Mouse (Mus musculus) heart, embryonic 16.5 days (tissue): ENCODE results near the gene Pmpca. TPM values are rescaled to one million over a fixed set of nuclear protein-coding genes. Genes with fewer than 3 reads are reported as not detected.
A peak's percentile ranks its signal among the peaks of the same experiment; 100 is the strongest.

ENCODE experiments used
- ATAC-seq: fragments of 200-750 bp; cut with Nextera tagmentation; replicated peaks from 2 replicates; pipeline ENCODE4 v1.8.0; 2017; ENCODE audit warnings: moderate number of reproducible peaks; ENCODE audit not compliant: insufficient read depth, low FRiP score; ENCODE audit errors: extremely low read depth
- H3K27ac ChIP-seq: fragments of 300-500 bp; sonication (generic); 2 replicates; pipeline ENCODE4 v1.5.1; 2014; ENCODE audit warnings: mild to moderate bottlenecking, low read length, control low read depth, moderate library complexity
- H3K27me3 ChIP-seq: fragments of 300-500 bp; sonication (generic); 2 replicates; pipeline ENCODE4 v1.6.1; 2014; ENCODE audit warnings: low read length, mixed read lengths; ENCODE audit not compliant: control insufficient read depth, insufficient read depth
- H3K36me3 ChIP-seq: fragments of 300-500 bp; sonication (generic); 2 replicates; pipeline ENCODE4 v1.6.1; 2014; ENCODE audit not compliant: control insufficient read depth, insufficient read depth
- H3K4me1 ChIP-seq: fragments of 300-500 bp; sonication (generic); 2 replicates; pipeline ENCODE4 v1.6.1; 2014; ENCODE audit warnings: low read length, mixed read lengths; ENCODE audit not compliant: control insufficient read depth, insufficient read depth
- H3K4me2 ChIP-seq: fragments of 300-500 bp; sonication (generic); 2 replicates; pipeline ENCODE4 v1.6.1; 2014; ENCODE audit warnings: low read depth, mild to moderate bottlenecking, control low read depth, low read length
- H3K4me3 ChIP-seq: fragments of 300-500 bp; sonication (generic); 2 replicates; pipeline ENCODE4 v1.5.1; 2014; ENCODE audit warnings: mild to moderate bottlenecking, control low read depth, low read length
- H3K9ac ChIP-seq: fragments of 300-500 bp; sonication (generic); 2 replicates; pipeline ENCODE4 v1.6.1; 2014; ENCODE audit warnings: low read length, control low read depth
- H3K9me3 ChIP-seq: fragments of 300-500 bp; sonication (generic); replicated peaks from 2 replicates; pipeline ENCODE4 v1.6.1; 2016; ENCODE audit warnings: low read length; ENCODE audit not compliant: control insufficient read depth
- WGBS: fragments of 180-500 bp; shearing (Covaris S2); extraction: QIAGEN DNeasy Blood & Tissue Kit; methylation state at CpG from one replicate; pipeline ENCODE4 v1.1.7; 2014; 5-methylcytosine and 5-hydroxymethylcytosine counted together
- polyA plus RNA-seq: library from polyadenylated mRNA; unstranded; fragments of >200 nt; fragmentation: Nextera tagmentation; extraction: Ambion mirVana; gene quantifications from 2 replicates; pipeline ENCODE4 v1.2.1, GENCODE M21; 2015

Gene Pmpca
- polyA plus RNA-seq, 1 experiment from 2014 or later = 118 TPM

- Histone ChIP-seq H3K27ac (no peak overlapping the region), H3K9ac (no peak overlapping the region), H3K4me3 (no peak overlapping the region), H3K36me3 (peaks cover 51% of the 10 kb centered on the region), H3K4me2 (no peak overlapping the region), H3K27me3 (no peaks in the 10 kb centered on the region), H3K4me1 (no peaks in the 10 kb centered on the region; the same call in 1 of the 2 replicates), H3K9me3 (no peaks in the 10 kb centered on the region)
- WGBS = 85% methylated on average over 7 of the region's 7 CpGs
- ATAC-seq = no peak
Measured at GRCm38 (mm10) chr2:26434791-26435572, 45.8 kb downstream of the Pmpca start.

- WGBS = 56% methylated on average over 4 of the region's 4 CpGs
- Histone ChIP-seq H3K4me3 (no peak overlapping the region), H3K4me1 (no peaks in the 10 kb centered on the region; the same call in 1 of the 2 replicates), H3K9me3 (no peaks in the 10 kb centered on the region), H3K4me2 (no peak overlapping the region), H3K36me3 (peaks cover 54% of the 10 kb centered on the region), H3K9ac (0 out of 2 replicates have a peak overlapping the region, but pooled peaks have one; percentile 13), H3K27me3 (no peaks in the 10 kb centered on the region), H3K27ac (no peak overlapping the region)
- ATAC-seq = no peak
Measured at GRCm38 (mm10) chr2:26437221-26437620, 48.1 kb downstream of the Pmpca start.

- Histone ChIP-seq H3K27me3 (no peaks in the 10 kb centered on the region), H3K9ac (0 out of 2 replicates have a peak overlapping the region, but pooled peaks have one; percentile 17), H3K4me1 (peaks cover 5% of the 10 kb centered on the region), H3K27ac (no peak overlapping the region), H3K9me3 (no peaks in the 10 kb centered on the region), H3K36me3 (peaks cover 45% of the 10 kb centered on the region), H3K4me3 (no peak overlapping the region), H3K4me2 (no peak overlapping the region)
- 84% methylated on average over 7 of the region's 7 CpGs for WGBS
- no peak for ATAC-seq
Measured at GRCm38 (mm10) chr2:26438373-26438772, 49.2 kb downstream of the Pmpca start.

GRCm38 (mm10) chr2:26439671-26440070 is 50.5 kb downstream of the Pmpca start:
- no peak overlapping the region for H3K9ac ChIP-seq
- 83% methylated on average over 6 of the region's 6 CpGs for WGBS
- H3K9me3 ChIP-seq = no peaks in the 10 kb centered on the region
- H3K4me2 ChIP-seq = no peak overlapping the region
- no peak overlapping the region for H3K27ac ChIP-seq
- no peaks in the 10 kb centered on the region for H3K27me3 ChIP-seq
- H3K4me1 ChIP-seq = peaks cover 14% of the 10 kb centered on the region
- H3K36me3 ChIP-seq = peaks cover 43% of the 10 kb centered on the region
- no peak overlapping the region for H3K4me3 ChIP-seq
- ATAC-seq = no peak

GRCm38 (mm10) chr2:26441261-26441660 is 52.1 kb downstream of the Pmpca start:
- Histone ChIP-seq H3K9ac (no peak overlapping the region), H3K4me2 (no peak overlapping the region), H3K4me1 (peaks cover 14% of the 10 kb centered on the region), H3K9me3 (no peaks in the 10 kb centered on the region), H3K27ac (no peak overlapping the region), H3K4me3 (no peak overlapping the region), H3K36me3 (peaks cover 29% of the 10 kb centered on the region), H3K27me3 (no peaks in the 10 kb centered on the region)
- no peak for ATAC-seq
- 99% methylated on average over 4 of the region's 4 CpGs for WGBS

- Histone ChIP-seq H3K27ac (no peak overlapping the region), H3K36me3 (peaks cover 29% of the 10 kb centered on the region), H3K9me3 (no peaks in the 10 kb centered on the region), H3K4me1 (peaks cover 18% of the 10 kb centered on the region), H3K4me3 (no peak overlapping the region), H3K9ac (no peak overlapping the region), H3K27me3 (no peaks in the 10 kb centered on the region), H3K4me2 (no peak overlapping the region)
- WGBS = 69% methylated on average over 5 of the region's 5 CpGs
- no peak for ATAC-seq
Measured at GRCm38 (mm10) chr2:26441688-26442087, 52.5 kb downstream of the Pmpca start.

- WGBS = 88% methylated on average over 1 of the region's 1 CpGs
- Histone ChIP-seq H3K27me3 (no peaks in the 10 kb centered on the region), H3K27ac (no peak overlapping the region), H3K4me3 (no peak overlapping the region), H3K9me3 (no peaks in the 10 kb centered on the region), H3K4me2 (no peak overlapping the region), H3K4me1 (peaks cover 26% of the 10 kb centered on the region), H3K9ac (no peak overlapping the region), H3K36me3 (peaks cover 29% of the 10 kb centered on the region)
- no peak for ATAC-seq
Measured at GRCm38 (mm10) chr2:26442843-26443242, 53.7 kb downstream of the Pmpca start.

GRCm38 (mm10) chr2:26443876-26444275 is 54.7 kb downstream of the Pmpca start:
- Histone ChIP-seq H3K36me3 (peaks cover 21% of the 10 kb centered on the region), H3K9ac (peak overlapping the region; percentile 94), H3K4me2 (peak overlapping the region; percentile 90), H3K4me3 (peak overlapping the region; percentile 91), H3K27me3 (no peaks in the 10 kb centered on the region), H3K27ac (no peak overlapping the region), H3K9me3 (no peaks in the 10 kb centered on the region), H3K4me1 (peaks cover 26% of the 10 kb centered on the region)
- no peak for ATAC-seq
- 8% methylated on average over 3 of the region's 3 CpGs for WGBS

- peak overlapping the region; percentile 91 for H3K4me3 ChIP-seq
- H3K9ac ChIP-seq = peak overlapping the region; percentile 94
- peaks cover 26% of the 10 kb centered on the region for H3K4me1 ChIP-seq
- peaks cover 19% of the 10 kb centered on the region for H3K36me3 ChIP-seq
- H3K9me3 ChIP-seq = no peaks in the 10 kb centered on the region
- WGBS = 2% methylated on average over 15 of the region's 15 CpGs
- peak overlapping the region; percentile 90 for H3K4me2 ChIP-seq
- H3K27ac ChIP-seq = peak overlapping the region; percentile 92
- ATAC-seq = no peak
- H3K27me3 ChIP-seq = no peaks in the 10 kb centered on the region
Measured at GRCm38 (mm10) chr2:26444368-26444767, 55.2 kb downstream of the Pmpca start.
